Mouse (Mus musculus): Measurements from ENCODE around the gene Mrln.

DNA sequence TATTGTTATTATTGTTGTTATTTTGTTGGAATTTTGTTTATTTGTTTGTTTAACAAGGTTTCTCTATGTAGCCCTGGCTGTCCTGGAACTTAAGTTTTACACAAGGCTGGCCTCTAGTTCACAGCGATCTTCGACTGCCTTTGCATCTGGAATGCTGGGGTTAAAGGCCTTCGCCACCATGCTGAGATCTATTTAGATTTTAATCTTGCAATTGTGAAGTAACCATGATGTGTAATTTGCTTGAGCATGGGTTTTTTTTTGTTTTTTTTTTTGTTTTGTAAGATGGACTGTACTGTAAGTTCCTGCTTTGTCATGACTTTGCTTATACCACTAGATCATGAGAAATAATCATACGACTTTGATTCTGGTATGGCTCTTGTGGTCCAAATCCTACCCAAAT is 56.4 kb downstream of the Mrln start:
- no peak for TF ChIP-seq POLR2A (IDR thresholded peaks at IDR 0.05; ENCODE audit: borderline replicate concordance, extremely low read depth, insufficient read depth, insufficient read length, poor library complexity, severe bottlenecking)
- TF ChIP-seq CTCF (IDR thresholded peaks at IDR 0.05; ENCODE audit: borderline replicate concordance, extremely low read depth, insufficient read depth, insufficient read length): no peak
